Mouse (Mus musculus): ENCODE measurements at regions not wholly inside any gene's neighbourhood (a gene's known extent, or its start where the extent isn't known, plus 50 kb on each side); places are given as distances from the start of the nearest gene placed in this dataset.

DNA sequence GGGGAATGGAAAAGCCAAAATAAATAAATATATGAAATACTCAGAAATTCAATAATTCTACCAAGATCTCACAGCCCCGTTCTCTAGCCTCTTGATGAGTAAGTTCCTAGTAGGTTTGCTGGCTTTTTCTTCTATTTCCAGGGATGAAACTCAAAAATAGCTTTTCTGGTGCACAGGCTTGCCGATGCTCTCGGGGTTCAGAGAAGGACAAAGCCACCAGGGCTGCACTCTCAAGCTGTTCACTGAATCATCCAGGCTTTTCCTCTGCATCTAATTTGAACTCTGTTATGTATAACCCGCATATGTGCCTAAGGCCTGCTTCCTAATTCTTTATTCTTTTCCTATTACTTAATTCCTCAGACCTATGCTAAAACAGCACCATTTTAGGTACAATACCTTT lies 197.5 kb upstream of the Fam49a start:
- DNase-seq (ENCODE audit: extremely low read depth), result no peak
- Histone ChIP-seq H3K4me1 (ENCODE audit: control insufficient read depth in 1 of 2, insufficient read depth in 2 of 2) (peaks cover 0 to 8% of the 10 kb centered on the region in 2 experiments; a peak in 2 of 4 replicates), H3K9ac (ENCODE audit: insufficient read depth, low read depth) (no peak overlapping the region), H3K4me3 (replicated peaks in 1 of 3; ENCODE audit: low read depth in 2 of 3, low read length in 2 of 3, poor library complexity in 1 of 3) (no peak overlapping the region), H3K9me3 (replicated peaks; ENCODE audit: low read length) (no peaks in the 10 kb centered on the region), H3K79me2 (replicated peaks; ENCODE audit: control insufficient read depth, extremely low read depth, insufficient read depth, poor library complexity, severe bottlenecking) (no peaks in the 10 kb centered on the region), H3K4me2 (ENCODE audit: insufficient read depth, low read depth, poor library complexity, severe bottlenecking) (no peak overlapping the region), H3K27me3 (replicated peaks) (no peaks in the 10 kb centered on the region), H3K27ac (ENCODE audit: insufficient read depth, low read depth) (no peak overlapping the region), H3K36me3 (replicated peaks in 1 of 2; ENCODE audit: control insufficient read depth in 1 of 2, insufficient read depth in 1 of 2, low read length in 1 of 2) (no peaks in the 10 kb centered on the region)
- dilution Hi-C loops (cut with MboI; ENCODE audit: extremely low pct_ligation_motif_present, extremely low pct_unique_long_range_greater_than_20kb, low sequenced_read_pairs), result no loop called here
- in situ Hi-C loops (cut with MboI; ENCODE audit: low pct_ligation_motif_present, low pct_unique_long_range_greater_than_20kb, low sequenced_read_pairs), result no loop called here
- no peak for TF ChIP-seq HCFC1 (IDR thresholded peaks at IDR 0.05; ENCODE audit: low read depth, low read length)
- TF ChIP-seq GABPA (IDR thresholded peaks at IDR 0.05; ENCODE audit: insufficient replicate concordance, low read depth, low read length), result no peak
- TF ChIP-seq SMC3 (IDR thresholded peaks at IDR 0.05; ENCODE audit: low read depth, low read length), result no peak

GRCm38 (mm10) chr12:12088338-12088737 lies 173.6 kb upstream of the Fam49a start:
- Histone ChIP-seq H3K79me2 (replicated peaks; ENCODE audit: control insufficient read depth, extremely low read depth, insufficient read depth, poor library complexity, severe bottlenecking) (no peaks in the 10 kb centered on the region), H3K4me1 (ENCODE audit: control insufficient read depth in 1 of 2, insufficient read depth in 2 of 2) (no peaks in the 10 kb centered on the region), H3K36me3 (replicated peaks in 1 of 2; ENCODE audit: control insufficient read depth in 1 of 2, insufficient read depth in 1 of 2, low read length in 1 of 2) (no peaks in the 10 kb centered on the region), H3K27me3 (replicated peaks) (no peaks in the 10 kb centered on the region), H3K4me2 (ENCODE audit: insufficient read depth, low read depth, poor library complexity, severe bottlenecking) (no peak overlapping the region), H3K9ac (ENCODE audit: insufficient read depth, low read depth) (no peak overlapping the region), H3K4me3 (replicated peaks in 1 of 3; ENCODE audit: low read depth in 2 of 3, low read length in 2 of 3, poor library complexity in 1 of 3) (no peak overlapping the region), H3K9me3 (replicated peaks; ENCODE audit: low read length) (no peaks in the 10 kb centered on the region), H3K27ac (ENCODE audit: insufficient read depth, low read depth) (no peak overlapping the region)
- no peak for DNase-seq (ENCODE audit: extremely low read depth)
- in situ Hi-C loops (cut with MboI; ENCODE audit: low pct_ligation_motif_present, low pct_unique_long_range_greater_than_20kb, low sequenced_read_pairs), result no loop called here
- TF ChIP-seq ELF1 (IDR thresholded peaks at IDR 0.05; ENCODE audit: low read depth, low read length) (no peak), HCFC1 (IDR thresholded peaks at IDR 0.05; ENCODE audit: low read depth, low read length) (no peak), TBP (conservative IDR thresholded peaks at IDR 0.05; ENCODE audit: low read depth, low read length) (no peak), MXI1 (IDR thresholded peaks at IDR 0.05; ENCODE audit: low read depth, low read length) (no peak), IRF4 (IDR thresholded peaks at IDR 0.05; ENCODE audit: low read depth, low read length) (no peak), CTCF (conservative IDR thresholded peaks at IDR 0.05 in 1 of 2, IDR thresholded peaks at IDR 0.05 in 1 of 2; ENCODE audit: low read depth in 2 of 2, low read length in 2 of 2) (no peak), JUN (IDR thresholded peaks at IDR 0.05; ENCODE audit: insufficient read depth, low read depth, low read length) (no peak), CHD1 (IDR thresholded peaks at IDR 0.05; ENCODE audit: low read depth, low read length) (no peak), ZC3H11A (IDR thresholded peaks at IDR 0.05; ENCODE audit: low read depth, low read length) (no peak), POLR2A (IDR thresholded peaks at IDR 0.05; ENCODE audit: low read depth, low read length) (no peak), BHLHE40 (IDR thresholded peaks at IDR 0.05; ENCODE audit: low read depth, low read length) (no peak), E2F4 (IDR thresholded peaks at IDR 0.05; ENCODE audit: insufficient replicate concordance, low read depth, low read length) (no peak), PAX5 (IDR thresholded peaks at IDR 0.05; ENCODE audit: low read length) (no peak), ZMIZ1 (IDR thresholded peaks at IDR 0.05; ENCODE audit: low read depth, low read length) (no peak), NRF1 (IDR thresholded peaks at IDR 0.05; ENCODE audit: low read depth, low read length) (no peak), MEF2A (IDR thresholded peaks at IDR 0.05; ENCODE audit: borderline replicate concordance, low read depth, low read length) (no peak), GABPA (IDR thresholded peaks at IDR 0.05; ENCODE audit: insufficient replicate concordance, low read depth, low read length) (no peak), SIN3A (IDR thresholded peaks at IDR 0.05; ENCODE audit: low read length) (no peak)
- dilution Hi-C loops (cut with MboI; ENCODE audit: extremely low pct_ligation_motif_present, extremely low pct_unique_long_range_greater_than_20kb, low sequenced_read_pairs), result no loop called here
